Mouse (Mus musculus) kidney, embryonic 15.5 days (tissue): ENCODE measurements around the gene Ecm1. TPM values are rescaled to one million over a fixed set of nuclear protein-coding genes. Genes with fewer than 3 reads are reported as not detected.
A peak's percentile ranks its signal among the peaks of the same experiment; 100 is the strongest.

Experiments used
- ATAC-seq: fragments of 200-750 bp; cut with Nextera tagmentation; replicated peaks from 2 replicates; pipeline ENCODE4 v1.8.0; 2017; ENCODE audit warnings: moderate TSS enrichment; ENCODE audit not compliant: low FRiP score
- H3K27ac ChIP-seq: fragments of 300-500 bp; sonication (generic); 2 replicates; pipeline ENCODE4 v1.5.1; 2015; ENCODE audit warnings: mild to moderate bottlenecking, inconsistent platforms
- H3K27me3 ChIP-seq: fragments of 300-500 bp; sonication (generic); 2 replicates; pipeline ENCODE4 v1.6.1; 2015; ENCODE audit warnings: inconsistent platforms
- H3K36me3 ChIP-seq: fragments of 300-500 bp; sonication (generic); 2 replicates; pipeline ENCODE4 v1.6.1; 2015; ENCODE audit warnings: inconsistent platforms
- H3K4me1 ChIP-seq: fragments of 300-500 bp; sonication (generic); 2 replicates; pipeline ENCODE4 v1.6.1; 2015; ENCODE audit warnings: inconsistent platforms
- H3K4me2 ChIP-seq: fragments of 300-500 bp; sonication (generic); 2 replicates; pipeline ENCODE4 v1.6.1; 2015; ENCODE audit warnings: moderate library complexity, mild to moderate bottlenecking, inconsistent platforms
- H3K4me3 ChIP-seq: fragments of 300-500 bp; sonication (generic); replicated peaks from 2 replicates; pipeline ENCODE4 v1.5.1; 2015; ENCODE audit warnings: mild to moderate bottlenecking, inconsistent platforms
- H3K9ac ChIP-seq: fragments of 300-500 bp; sonication (generic); 2 replicates; pipeline ENCODE4 v1.6.1; 2015; ENCODE audit warnings: mild to moderate bottlenecking, inconsistent platforms
- H3K9me3 ChIP-seq: fragments of 300-500 bp; sonication (generic); replicated peaks from 2 replicates; pipeline ENCODE4 v1.6.1; 2016; ENCODE audit warnings: inconsistent platforms
- WGBS: fragments of 180-500 bp; shearing (Covaris S2); methylation state at CpG from one replicate; pipeline ENCODE4 v1.1.7; 2015; ENCODE audit warnings: mixed read lengths; 5-methylcytosine and 5-hydroxymethylcytosine counted together
- polyA plus RNA-seq: library from polyadenylated mRNA; unstranded; fragments of >200 nt; fragmentation: Nextera tagmentation; extraction: Ambion mirVana; gene quantifications from 2 replicates; pipeline ENCODE4 v1.2.1, GENCODE M21; 2015

Gene Ecm1
- polyA plus RNA-seq, 1 experiment from 2014 or later: 231 TPM

DNA sequence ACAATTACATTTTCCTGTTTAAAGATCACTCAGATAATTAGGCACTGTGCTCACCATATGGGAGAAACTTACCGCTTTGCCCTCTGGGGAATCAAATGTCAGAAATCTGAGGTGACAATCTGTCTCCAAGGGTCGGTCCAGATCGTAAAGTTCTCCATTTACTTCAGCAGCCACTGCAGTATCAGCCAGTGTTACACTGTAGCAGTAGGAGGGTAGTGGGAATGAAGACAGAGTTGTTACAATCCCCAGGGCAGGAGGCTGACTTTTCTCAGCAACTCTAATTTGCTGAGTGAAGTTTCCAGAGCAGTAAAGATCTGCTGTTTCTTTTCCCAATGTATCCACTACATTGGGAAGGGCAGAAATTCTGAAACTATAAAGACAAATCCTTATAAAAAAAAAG lies 13.6 kb upstream of the Ecm1 start:
- Histone ChIP-seq H3K4me3 (no peak overlapping the region), H3K36me3 (peaks cover 50% of the 10 kb centered on the region), H3K4me1 (peaks cover 14% of the 10 kb centered on the region), H3K27ac (no peak overlapping the region), H3K9me3 (no peaks in the 10 kb centered on the region), H3K27me3 (no peaks in the 10 kb centered on the region), H3K9ac (no peak overlapping the region), H3K4me2 (no peak overlapping the region)
- ATAC-seq: no peak
- 28% methylated on average over 3 of the region's 3 CpGs for WGBS

DNA sequence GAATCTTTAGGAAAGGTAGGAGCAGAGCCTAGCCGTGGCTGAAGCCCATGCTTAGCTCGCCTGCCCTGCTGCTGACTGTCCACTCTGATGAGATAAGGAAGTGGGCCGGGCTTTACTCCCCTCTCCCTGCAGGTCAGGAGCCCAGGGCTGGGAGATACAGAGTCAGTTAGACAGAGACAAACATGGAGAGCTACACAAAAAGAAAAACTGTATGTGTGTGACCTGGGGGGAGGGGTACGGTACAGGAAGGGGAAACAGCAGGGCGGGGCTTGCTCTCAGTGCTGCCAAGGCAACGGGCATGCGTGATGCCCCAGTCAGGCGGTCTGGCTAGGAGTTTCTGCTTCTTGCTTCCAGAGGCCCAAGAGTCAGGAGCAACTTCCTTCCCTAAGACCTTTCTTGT lies 1.0 kb upstream of the Ecm1 start:
- ATAC-seq: peak; percentile 56
- Histone ChIP-seq H3K9me3 (no peaks in the 10 kb centered on the region), H3K4me2 (peak overlapping the region; percentile 28; the same call in 1 of the 2 replicates), H3K4me1 (peaks cover 80% of the 10 kb centered on the region), H3K4me3 (no peak overlapping the region), H3K27ac (peak overlapping the region; percentile 89), H3K36me3 (peaks cover 73% of the 10 kb centered on the region), H3K9ac (0 out of 2 replicates have a peak overlapping the region, but pooled peaks have one; percentile 10), H3K27me3 (no peaks in the 10 kb centered on the region)
- 43% methylated on average over 8 of the region's 8 CpGs for WGBS

DNA sequence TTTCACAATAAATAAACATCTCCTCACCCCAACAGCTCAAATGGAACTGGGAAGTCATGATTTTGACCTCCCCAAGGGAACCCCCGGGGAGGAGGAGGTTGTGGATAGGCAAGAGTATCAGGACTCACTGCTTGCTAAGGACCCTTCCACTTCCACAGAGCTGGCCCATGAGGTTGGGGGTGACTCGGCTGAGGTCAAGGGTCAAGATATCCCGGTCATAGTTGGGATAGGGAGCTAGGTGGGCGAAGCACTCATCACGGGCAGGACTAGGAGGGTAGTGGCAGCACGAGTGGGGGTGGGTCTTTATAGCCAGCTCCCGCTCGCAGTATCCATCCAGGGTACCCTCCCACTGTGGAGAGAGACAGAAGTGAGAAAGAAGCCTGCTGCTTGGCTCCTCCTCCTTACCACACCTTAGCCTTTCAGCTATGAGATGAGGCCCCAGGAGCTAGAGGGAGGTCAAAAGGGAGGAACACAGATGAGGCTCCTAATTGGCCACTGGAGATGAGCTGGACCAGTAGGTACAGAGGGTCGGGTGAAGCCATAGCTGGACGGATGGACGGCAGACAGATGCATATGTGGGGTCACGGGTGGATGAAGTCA lies 4.2 kb downstream of the Ecm1 start:
- Histone ChIP-seq H3K9me3 (no peaks in the 10 kb centered on the region), H3K27me3 (no peaks in the 10 kb centered on the region), H3K4me2 (no peak overlapping the region), H3K27ac (no peak overlapping the region), H3K4me1 (peaks cover 64% of the 10 kb centered on the region), H3K9ac (no peak overlapping the region), H3K4me3 (no peak overlapping the region), H3K36me3 (peaks cover 43% of the 10 kb centered on the region)
- ATAC-seq: no peak
- 84% methylated on average over 12 of the region's 12 CpGs for WGBS

DNA sequence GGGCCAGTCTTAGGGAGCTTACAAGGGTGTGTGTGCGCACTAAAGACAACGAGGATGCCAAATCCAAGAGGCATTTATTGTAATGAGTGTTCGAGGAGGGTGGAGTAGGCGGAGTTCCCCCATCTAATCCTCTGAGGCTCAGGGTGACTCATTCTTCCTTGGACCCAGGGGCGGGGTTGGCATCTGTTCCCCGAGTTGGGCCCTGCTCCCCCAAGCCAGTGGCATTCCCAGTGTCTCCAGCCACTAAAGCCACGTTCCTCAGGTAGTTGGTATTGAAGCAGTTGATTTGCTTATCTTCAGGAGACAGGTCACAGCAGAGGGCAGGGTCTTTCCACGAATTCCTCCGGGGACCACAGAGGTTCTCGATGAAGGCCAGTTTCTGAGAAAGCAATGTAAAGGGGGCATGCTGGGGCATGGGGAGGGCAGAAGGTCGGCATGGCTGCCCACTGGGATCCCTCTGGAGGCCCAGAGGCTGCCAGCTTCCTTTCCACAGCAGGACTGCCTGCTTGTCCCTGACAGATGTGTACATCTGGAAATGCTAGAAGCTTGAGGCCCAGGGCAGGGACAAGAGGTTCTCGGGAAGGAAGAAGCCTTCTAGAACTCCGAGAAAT lies 5.2 kb downstream of the Ecm1 start:
- H3K36me3 ChIP-seq: peaks cover 36% of the 10 kb centered on the region
- peaks cover 54% of the 10 kb centered on the region for H3K4me1 ChIP-seq
- H3K4me2 ChIP-seq: no peak overlapping the region
- H3K4me3 ChIP-seq: no peak overlapping the region
- no peak overlapping the region for H3K9ac ChIP-seq
- 81% methylated on average over 13 of the region's 13 CpGs for WGBS
- no peak for ATAC-seq
- H3K9me3 ChIP-seq: no peaks in the 10 kb centered on the region
- no peaks in the 10 kb centered on the region for H3K27me3 ChIP-seq
- H3K27ac ChIP-seq: no peak overlapping the region

DNA sequence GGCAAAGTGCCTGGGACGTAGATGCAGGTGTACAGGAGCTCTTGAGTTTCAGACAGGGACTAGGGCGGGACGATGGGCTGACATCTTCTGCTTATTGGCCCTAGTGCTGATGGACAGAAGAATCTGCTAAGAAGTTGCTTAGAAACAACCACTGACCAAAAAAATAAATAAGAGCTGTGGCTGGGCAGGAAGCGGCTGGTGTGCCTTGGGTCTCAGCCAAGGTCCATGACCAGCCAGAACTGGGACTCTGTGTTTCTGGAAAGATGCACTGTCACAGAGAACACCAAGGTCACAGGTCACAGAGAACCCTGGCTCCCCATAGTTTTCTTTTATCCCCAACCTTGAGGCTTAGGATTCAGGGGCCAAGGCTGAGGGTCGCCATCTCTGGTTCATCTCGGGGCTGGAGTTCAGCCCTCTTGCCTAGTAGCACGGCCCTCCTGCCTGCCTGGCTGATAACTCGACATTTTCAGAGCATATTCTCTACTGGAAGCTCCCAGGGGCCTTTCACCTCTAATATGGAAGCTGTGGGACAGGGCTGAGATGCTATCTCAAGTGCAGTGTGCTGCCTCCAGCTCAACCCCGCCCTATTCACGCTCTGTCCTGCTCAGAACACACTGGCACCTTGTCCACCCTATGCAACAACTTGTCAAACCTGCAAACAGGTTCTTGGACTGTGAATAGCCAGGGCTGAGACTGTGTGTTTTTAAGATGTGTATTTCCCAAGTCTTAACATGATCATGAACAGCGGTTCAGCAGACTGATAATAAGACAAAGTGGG lies 6.4 kb downstream of the Ecm1 start:
- Histone ChIP-seq H3K27me3 (no peaks in the 10 kb centered on the region), H3K4me1 (peaks cover 43% of the 10 kb centered on the region), H3K9me3 (no peaks in the 10 kb centered on the region), H3K9ac (no peak overlapping the region), H3K4me2 (no peak overlapping the region), H3K4me3 (no peak overlapping the region), H3K36me3 (peaks cover 36% of the 10 kb centered on the region), H3K27ac (no peak overlapping the region)
- ATAC-seq: no peak
- WGBS: 77% methylated on average over 11 of the region's 11 CpGs

DNA sequence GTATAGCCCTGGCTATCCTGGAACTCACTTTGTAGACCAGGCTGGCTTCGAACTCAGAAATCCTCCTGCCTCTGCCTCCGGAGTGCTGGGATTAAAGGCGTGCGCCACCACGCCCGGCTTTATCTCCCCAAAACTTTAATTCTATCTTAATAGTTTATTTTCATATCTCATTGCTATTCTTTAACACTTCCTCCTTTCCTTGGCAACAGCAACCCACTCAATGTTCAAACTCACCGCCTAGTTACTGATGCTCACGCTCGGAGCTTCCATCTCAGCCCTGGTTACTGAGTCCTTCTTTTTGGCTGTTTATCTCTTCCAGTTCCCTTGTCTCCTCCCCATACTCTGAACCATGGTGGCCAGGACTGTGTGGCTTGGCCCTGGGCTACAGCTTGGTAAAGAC lies 7.1 kb downstream of the Ecm1 start:
- no peak overlapping the region for H3K4me2 ChIP-seq
- H3K9me3 ChIP-seq: no peaks in the 10 kb centered on the region
- ATAC-seq: no peak
- peaks cover 34% of the 10 kb centered on the region for H3K36me3 ChIP-seq
- H3K27me3 ChIP-seq: no peaks in the 10 kb centered on the region
- H3K4me3 ChIP-seq: no peak overlapping the region
- WGBS: 92% methylated on average over 9 of the region's 9 CpGs
- H3K27ac ChIP-seq: no peak overlapping the region
- peaks cover 36% of the 10 kb centered on the region for H3K4me1 ChIP-seq
- H3K9ac ChIP-seq: no peak overlapping the region

DNA sequence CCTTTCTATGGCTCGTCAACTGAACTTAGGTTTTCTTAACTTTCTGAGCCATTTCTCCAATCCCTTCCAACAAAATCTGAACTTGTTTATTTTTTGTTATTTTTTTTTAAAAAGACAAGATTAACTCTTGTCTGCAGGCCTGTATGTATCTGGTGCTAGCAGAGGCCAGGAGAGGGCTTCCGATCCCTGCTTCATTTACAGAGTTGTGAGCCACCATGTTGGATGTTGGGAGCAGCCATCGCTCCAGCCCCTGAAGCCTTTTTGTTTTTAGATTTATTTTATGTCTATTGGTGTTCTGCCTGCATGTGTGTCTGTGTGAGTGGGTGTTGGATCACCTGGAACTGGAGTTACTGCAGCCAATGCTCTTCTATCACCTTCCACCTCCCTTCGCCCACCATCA lies 7.6 kb downstream of the Ecm1 start:
- Histone ChIP-seq H3K36me3 (peaks cover 30% of the 10 kb centered on the region), H3K9me3 (no peaks in the 10 kb centered on the region), H3K9ac (no peak overlapping the region), H3K4me1 (peaks cover 31% of the 10 kb centered on the region), H3K4me3 (no peak overlapping the region), H3K4me2 (no peak overlapping the region), H3K27me3 (no peaks in the 10 kb centered on the region), H3K27ac (no peak overlapping the region)
- 84% methylated on average over 4 of the region's 4 CpGs for WGBS
- ATAC-seq: no peak

DNA sequence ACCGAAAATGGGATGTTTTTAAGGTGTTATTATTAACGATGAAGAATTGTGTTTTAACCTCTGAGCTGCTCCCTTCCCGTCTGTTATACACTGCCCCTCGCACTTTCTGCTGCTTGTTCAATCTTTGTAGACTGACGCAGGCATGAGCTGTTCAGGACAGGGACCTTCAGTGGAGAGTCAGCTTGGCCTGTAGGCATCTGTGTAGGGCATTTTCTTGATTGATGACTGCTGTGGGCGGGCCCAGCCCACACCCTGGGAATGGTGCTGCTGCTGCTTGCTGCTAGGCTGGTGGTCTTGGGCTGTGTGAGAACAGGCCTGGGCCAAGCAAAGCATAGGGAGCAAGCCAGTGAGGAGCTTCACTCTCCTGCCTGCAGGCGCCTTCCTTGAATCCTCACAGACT lies 8.9 kb downstream of the Ecm1 start:
- Histone ChIP-seq H3K36me3 (peaks cover 19% of the 10 kb centered on the region), H3K4me3 (no peak overlapping the region), H3K4me1 (peaks cover 18% of the 10 kb centered on the region), H3K4me2 (no peak overlapping the region), H3K27ac (no peak overlapping the region), H3K27me3 (no peaks in the 10 kb centered on the region), H3K9me3 (no peaks in the 10 kb centered on the region), H3K9ac (no peak overlapping the region)
- 76% methylated on average over 7 of the region's 7 CpGs for WGBS
- ATAC-seq: peak; percentile 49; the same call in 1 of the 2 replicates

DNA sequence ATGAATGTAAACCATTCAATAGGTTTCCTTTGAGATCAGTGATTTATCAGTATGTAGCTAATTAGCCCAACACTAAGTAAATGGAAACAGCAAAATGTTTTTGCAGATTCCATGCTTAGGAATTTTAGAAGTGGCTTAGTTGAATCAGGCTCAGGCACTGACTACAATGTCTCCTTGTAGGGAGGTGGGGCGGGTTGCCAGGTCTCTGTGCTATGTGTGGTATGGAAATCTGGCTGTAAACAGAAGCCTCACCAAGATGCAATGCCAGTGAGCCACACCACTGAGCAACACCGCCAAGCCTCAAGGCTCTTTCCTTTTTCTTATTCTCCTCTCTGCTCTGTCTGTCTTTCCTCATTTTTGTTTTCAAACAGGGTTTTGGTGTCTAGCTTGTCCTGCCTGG lies 10.5 kb downstream of the Ecm1 start:
- H3K27me3 ChIP-seq: no peaks in the 10 kb centered on the region
- peaks cover 9% of the 10 kb centered on the region for H3K4me1 ChIP-seq
- ATAC-seq: no peak

DNA sequence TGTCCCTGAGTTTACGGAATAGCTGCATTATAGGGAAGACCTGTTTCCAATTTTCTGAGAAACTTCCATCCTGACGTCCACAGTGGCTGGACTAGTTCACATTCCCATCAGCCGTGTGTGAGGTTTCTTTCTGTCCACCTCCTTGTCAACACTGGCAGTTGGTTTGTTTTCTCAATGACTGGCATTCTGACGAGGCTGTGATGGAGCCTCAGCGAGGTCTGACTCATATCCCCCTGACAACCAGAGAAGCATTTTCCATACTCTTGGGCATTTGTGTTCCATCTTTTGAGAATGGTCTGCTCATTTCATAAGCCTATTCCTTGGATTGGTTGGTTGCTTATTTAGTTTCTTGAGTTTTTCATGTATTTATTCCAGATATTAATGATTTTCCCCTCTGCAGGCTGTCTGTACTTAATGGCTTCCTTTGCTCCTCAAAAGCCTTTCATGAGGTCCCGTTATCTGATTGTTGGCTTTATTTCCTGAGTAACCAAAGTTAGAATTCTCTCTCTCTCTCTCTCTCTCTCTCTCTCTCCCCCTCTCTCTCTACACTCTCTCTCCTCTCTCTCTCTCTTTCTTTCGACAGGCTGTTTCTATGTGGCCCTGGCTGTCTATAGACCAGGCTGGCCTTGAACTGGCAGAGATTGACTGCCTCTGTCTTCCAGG lies 12.5 kb downstream of the Ecm1 start:
- Histone ChIP-seq H3K9me3 (no peaks in the 10 kb centered on the region), H3K9ac (no peak overlapping the region), H3K4me1 (no peaks in the 10 kb centered on the region), H3K27me3 (no peaks in the 10 kb centered on the region), H3K4me3 (no peak overlapping the region), H3K36me3 (no peaks in the 10 kb centered on the region), H3K4me2 (no peak overlapping the region), H3K27ac (no peak overlapping the region)
- no peak for ATAC-seq
- WGBS: 64% methylated on average over 7 of the region's 7 CpGs

More for the DNA sequence above, 10.5 kb downstream of the Ecm1 start:
- Histone ChIP-seq H3K9me3 (no peaks in the 10 kb centered on the region), H3K4me2 (no peak overlapping the region), H3K27ac (no peak overlapping the region), H3K36me3 (peaks cover 5% of the 10 kb centered on the region; the same call in 1 of the 2 replicates), H3K4me3 (no peak overlapping the region), H3K9ac (no peak overlapping the region)
- 87% methylated on average over 2 of the region's 2 CpGs for WGBS

DNA sequence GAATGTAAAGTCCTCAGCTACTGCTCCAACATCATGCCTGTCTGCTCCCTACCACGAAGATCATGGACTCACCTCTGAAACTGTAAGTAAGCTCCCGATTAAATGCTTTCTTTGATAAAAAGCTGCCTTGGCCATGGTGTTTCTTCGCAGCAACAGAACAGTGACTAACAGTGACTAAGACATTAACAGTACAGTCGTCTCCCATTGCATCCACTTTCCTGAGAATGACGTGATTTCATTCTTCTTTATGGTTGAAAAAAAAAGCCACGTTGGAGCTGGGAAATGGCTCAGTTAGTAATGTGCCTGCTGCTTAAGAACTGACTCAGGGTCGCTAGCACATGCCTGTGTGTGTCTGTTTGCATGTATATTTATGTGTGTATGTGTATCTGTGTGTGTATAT lies 13.5 kb downstream of the Ecm1 start:
- Histone ChIP-seq H3K27ac (no peak overlapping the region), H3K36me3 (no peaks in the 10 kb centered on the region), H3K4me3 (no peak overlapping the region), H3K9me3 (no peaks in the 10 kb centered on the region), H3K4me2 (no peak overlapping the region), H3K9ac (no peak overlapping the region), H3K27me3 (no peaks in the 10 kb centered on the region), H3K4me1 (no peaks in the 10 kb centered on the region)
- no peak for ATAC-seq
- 86% methylated on average over 7 of the region's 7 CpGs for WGBS

DNA sequence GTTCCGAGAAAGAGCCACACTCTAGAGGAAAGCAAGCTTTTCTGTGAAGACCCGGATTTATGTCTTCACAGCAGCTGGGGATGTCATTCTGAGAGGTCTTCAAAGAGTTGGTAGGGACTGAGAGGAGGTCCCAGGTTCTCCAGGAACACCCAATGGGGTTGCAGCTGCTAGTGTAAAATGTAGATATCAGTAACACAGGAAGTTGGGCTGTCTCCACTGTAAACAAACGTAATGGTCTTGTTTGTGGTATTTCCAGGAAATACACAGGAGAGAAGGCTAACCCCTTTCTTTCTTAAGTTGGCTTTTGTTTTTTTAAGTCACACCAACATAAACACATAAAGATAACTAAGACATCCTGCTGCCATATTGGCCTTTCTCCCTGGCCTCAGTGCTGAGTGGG lies 17.0 kb downstream of the Ecm1 start:
- Histone ChIP-seq H3K4me1 (no peaks in the 10 kb centered on the region), H3K9me3 (no peaks in the 10 kb centered on the region), H3K27ac (0 out of 2 replicates have a peak overlapping the region, but pooled peaks have one; percentile 9), H3K4me3 (no peak overlapping the region), H3K9ac (no peak overlapping the region), H3K4me2 (no peak overlapping the region), H3K36me3 (no peaks in the 10 kb centered on the region), H3K27me3 (no peaks in the 10 kb centered on the region)
- no peak for ATAC-seq
- WGBS: 59% methylated on average over 3 of the region's 3 CpGs
